Mouse (Mus musculus) thymus, adult 2 months (tissue): ENCODE measurements around the gene Adrm1. TPM values are rescaled to one million over a fixed set of nuclear protein-coding genes. Genes with fewer than 3 reads are reported as not detected.

Source experiments
- DNase-seq: peaks from one replicate; pipeline ENCODE4 v3.0.0; 2021
- H3K27ac ChIP-seq: fragments of 200-500 bp; 2 replicates; pipeline ENCODE4 v1.5.1; 2012; ENCODE audit warnings: low read length, control low read depth; ENCODE audit not compliant: control insufficient read depth, insufficient read depth
- H3K27me3 ChIP-seq: fragments of 200-500 bp; 2 replicates; pipeline ENCODE4 v1.6.1; 2012; ENCODE audit warnings: mild to moderate bottlenecking, low read length, moderate library complexity, mixed read lengths; ENCODE audit not compliant: control insufficient read depth, insufficient read depth
- H3K36me3 ChIP-seq: fragments of 200-500 bp; 2 replicates; pipeline ENCODE4 v1.6.1; 2012; ENCODE audit warnings: mild to moderate bottlenecking, low read length, moderate library complexity; ENCODE audit not compliant: control insufficient read depth, insufficient read depth
- H3K4me1 ChIP-seq: fragments of 200-500 bp; replicated peaks from 2 replicates; pipeline ENCODE4 v1.6.1; 2012; ENCODE audit warnings: low read length; ENCODE audit not compliant: control insufficient read depth, insufficient read depth
- H3K4me3 ChIP-seq: fragments of 200-500 bp; 2 replicates; pipeline ENCODE4 v1.5.1; 2012; ENCODE audit warnings: mild to moderate bottlenecking, low read length, control low read depth, moderate library complexity; ENCODE audit not compliant: control insufficient read depth, insufficient read depth
- CTCF ChIP-seq: fragments of 200-500 bp; IDR thresholded peaks from 2 replicates; pipeline ENCODE4 v1.5.1; 2012; ENCODE audit warnings: mild to moderate bottlenecking, control low read depth, low read length, moderate library complexity, borderline replicate concordance; ENCODE audit not compliant: control insufficient read depth, poor library complexity, insufficient read depth; ENCODE audit errors: extremely low read depth
- POLR2A ChIP-seq: fragments of 200-500 bp; IDR thresholded peaks from 2 replicates; pipeline ENCODE4 v1.6.1; 2012; ENCODE audit warnings: mild to moderate bottlenecking, low read length, control low read depth, moderate library complexity; ENCODE audit not compliant: control insufficient read depth, poor library complexity, insufficient read depth; ENCODE audit errors: extremely low read depth
- WGBS: fragments of 180-500 bp; shearing (Covaris S2); methylation state at CpG from one replicate; pipeline ENCODE4 v1.1.7; 2018; 5-methylcytosine and 5-hydroxymethylcytosine counted together
- polyA plus RNA-seq: library from polyadenylated mRNA; depleted of rRNA; stranded (reverse); fragments of >200 nt; gene quantifications from 2 replicates; pipeline ENCODE4 v1.2.3, GENCODE M21; 2012

Adrm1 gene
- polyA plus RNA-seq, 1 experiment = 209 TPM

DNA sequence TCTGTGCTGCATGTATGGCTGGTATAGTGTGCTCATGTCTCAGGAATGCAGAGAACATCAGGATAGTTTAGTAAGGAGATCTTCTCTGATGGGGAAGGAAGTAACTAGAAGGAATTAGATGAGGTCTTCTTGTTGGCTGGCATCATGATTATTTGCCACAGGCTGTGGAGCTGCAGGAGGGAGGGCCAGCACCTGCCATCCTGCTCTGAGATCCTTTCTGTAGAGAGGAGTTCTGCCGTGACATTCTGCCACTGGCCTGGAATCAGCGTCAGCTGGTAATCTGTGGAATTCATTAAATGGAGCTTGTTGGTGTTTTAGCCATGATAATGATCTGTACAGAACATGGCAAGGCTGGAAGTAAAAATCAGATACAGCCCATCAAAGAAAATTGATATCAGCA, 25.2 kb upstream of the Adrm1 start:
- peaks cover 38% of the 10 kb centered on the region for H3K36me3 ChIP-seq
- TF ChIP-seq CTCF = no peak
- TF ChIP-seq POLR2A = no peak
- no peak for DNase-seq
- H3K27ac ChIP-seq = no peak overlapping the region
- no peaks in the 10 kb centered on the region for H3K4me1 ChIP-seq
- no peak overlapping the region for H3K4me3 ChIP-seq
- 98% methylated on average over 2 of the region's 2 CpGs for WGBS
- H3K27me3 ChIP-seq = no peaks in the 10 kb centered on the region

DNA sequence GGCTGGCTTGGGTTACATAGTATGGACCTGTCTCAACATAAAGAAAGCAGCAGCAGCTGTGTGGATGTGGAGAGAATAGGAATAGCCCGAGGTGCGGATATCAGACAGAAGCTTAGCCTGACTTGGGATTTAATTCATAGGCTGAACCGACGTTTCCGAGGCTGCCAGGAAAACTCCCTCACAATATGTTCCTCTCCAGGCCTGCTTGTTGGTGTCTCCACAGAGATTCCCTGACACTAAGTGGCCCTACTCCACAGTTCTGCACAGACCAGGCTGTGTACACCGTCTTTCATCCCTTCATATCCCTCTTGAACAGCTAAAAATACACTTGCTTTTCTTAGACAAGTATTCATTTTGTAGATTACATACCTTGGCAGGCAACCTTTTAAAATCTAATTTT, 23.9 kb upstream of the Adrm1 start:
- WGBS = 97% methylated on average over 6 of the region's 6 CpGs
- no peak for TF ChIP-seq POLR2A
- no peak for TF ChIP-seq CTCF
- H3K36me3 ChIP-seq = peaks cover 47% of the 10 kb centered on the region
- H3K4me1 ChIP-seq = no peaks in the 10 kb centered on the region
- DNase-seq = no peak
- no peaks in the 10 kb centered on the region for H3K27me3 ChIP-seq
- no peak overlapping the region for H3K27ac ChIP-seq
- H3K4me3 ChIP-seq = no peak overlapping the region

DNA sequence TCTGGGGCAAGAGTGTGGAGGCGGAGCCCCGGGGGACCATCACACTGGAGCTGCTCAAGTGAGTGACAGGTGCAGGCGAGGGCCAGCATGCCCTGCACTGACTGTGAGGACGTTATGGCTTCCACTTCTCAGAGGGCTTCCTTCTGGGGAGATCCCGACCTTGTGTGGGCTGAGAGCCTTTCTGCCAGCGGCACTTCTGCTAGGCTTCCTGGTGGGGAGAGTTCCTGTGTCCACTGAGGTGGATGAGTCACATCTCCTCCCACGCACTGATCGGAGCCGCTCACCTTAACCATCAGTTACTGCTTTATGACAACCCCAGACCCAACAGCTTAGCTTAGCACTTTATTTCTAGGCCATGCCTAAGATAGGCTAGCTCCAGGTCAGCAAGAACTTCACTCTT, 22.7 kb upstream of the Adrm1 start:
- H3K27ac ChIP-seq = no peak overlapping the region
- H3K36me3 ChIP-seq = peaks cover 55% of the 10 kb centered on the region
- TF ChIP-seq POLR2A (no peak), CTCF (no peak)
- 93% methylated on average over 9 of the region's 9 CpGs for WGBS
- no peak for DNase-seq
- H3K27me3 ChIP-seq = no peaks in the 10 kb centered on the region
- H3K4me3 ChIP-seq = no peak overlapping the region
- H3K4me1 ChIP-seq = no peaks in the 10 kb centered on the region

DNA sequence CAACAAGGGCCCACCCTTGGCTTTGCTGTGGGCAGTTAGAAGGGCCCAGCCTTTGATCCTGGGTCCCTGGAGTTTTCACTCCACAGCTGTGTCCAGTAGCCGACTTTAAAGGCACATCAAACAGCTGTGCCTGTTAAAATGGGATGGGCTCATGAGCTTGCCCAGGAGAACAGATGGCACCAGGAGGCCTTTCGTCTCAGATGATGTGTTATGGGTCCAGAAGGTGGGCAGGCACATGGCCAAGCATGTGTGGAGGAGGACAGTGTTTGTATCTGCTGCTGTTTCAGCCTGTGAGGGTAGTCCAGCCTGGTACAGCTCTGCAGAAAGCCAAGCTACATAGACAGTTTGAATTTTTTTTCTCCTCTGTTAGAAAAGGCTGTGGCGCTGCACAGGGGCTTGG, 16.5 kb upstream of the Adrm1 start:
- Histone ChIP-seq H3K27ac (no peak overlapping the region), H3K27me3 (no peaks in the 10 kb centered on the region), H3K4me3 (no peak overlapping the region), H3K36me3 (peaks cover 56% of the 10 kb centered on the region), H3K4me1 (no peaks in the 10 kb centered on the region)
- 99% methylated on average over 3 of the region's 3 CpGs for WGBS
- no peak for DNase-seq
- TF ChIP-seq POLR2A (no peak), CTCF (no peak)

DNA sequence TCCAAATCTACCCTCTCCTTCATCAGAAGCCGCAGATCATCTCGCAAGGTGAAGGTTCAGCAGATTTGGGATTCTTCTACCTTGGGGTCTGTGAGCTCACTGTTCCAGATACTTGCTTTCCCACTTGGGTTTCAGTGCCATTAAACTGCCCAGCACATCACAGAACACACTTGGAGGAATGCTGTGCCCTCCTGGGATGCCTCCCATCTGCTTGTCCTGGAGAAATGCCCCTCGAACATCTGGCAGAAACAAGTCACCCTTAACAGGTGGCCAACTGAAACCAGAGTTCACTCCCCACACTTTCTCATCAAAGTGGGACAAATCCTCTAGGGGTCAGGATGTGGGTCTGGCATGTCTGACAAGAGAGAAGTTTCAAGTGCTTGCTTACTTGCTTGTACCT, 12.7 kb upstream of the Adrm1 start:
- Histone ChIP-seq H3K4me3 (no peak overlapping the region), H3K4me1 (no peaks in the 10 kb centered on the region), H3K27ac (no peak overlapping the region), H3K36me3 (peaks cover 31% of the 10 kb centered on the region), H3K27me3 (no peaks in the 10 kb centered on the region)
- WGBS = 93% methylated on average over 3 of the region's 3 CpGs
- TF ChIP-seq POLR2A (no peak), CTCF (no peak)
- no peak for DNase-seq

DNA sequence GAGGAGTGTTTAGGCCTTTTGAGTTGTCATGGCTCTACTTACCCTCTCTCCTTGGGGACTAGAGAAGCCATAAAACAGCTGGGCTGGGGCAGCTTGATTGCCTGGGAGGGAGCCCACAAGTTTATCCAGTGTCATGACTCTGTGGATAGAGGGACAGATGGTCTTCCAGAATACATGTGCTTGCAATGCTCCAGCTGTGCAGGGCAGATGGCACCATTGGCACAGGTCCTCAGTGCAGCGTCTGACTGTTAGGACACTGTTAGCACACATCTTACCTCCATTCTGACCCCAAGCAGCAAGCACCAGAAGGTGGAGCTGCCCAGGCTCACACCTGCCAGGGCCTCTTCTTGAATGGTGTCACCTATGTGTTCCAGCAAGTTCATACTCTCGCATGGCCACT, 5.4 kb upstream of the Adrm1 start:
- DNase-seq = no peak
- Histone ChIP-seq H3K27me3 (no peaks in the 10 kb centered on the region), H3K4me1 (no peaks in the 10 kb centered on the region), H3K27ac (no peak overlapping the region), H3K4me3 (no peak overlapping the region), H3K36me3 (peaks cover 5% of the 10 kb centered on the region; the same call in 1 of the 2 replicates)
- TF ChIP-seq POLR2A (no peak), CTCF (no peak)
- WGBS = 95% methylated on average over 2 of the region's 2 CpGs

DNA sequence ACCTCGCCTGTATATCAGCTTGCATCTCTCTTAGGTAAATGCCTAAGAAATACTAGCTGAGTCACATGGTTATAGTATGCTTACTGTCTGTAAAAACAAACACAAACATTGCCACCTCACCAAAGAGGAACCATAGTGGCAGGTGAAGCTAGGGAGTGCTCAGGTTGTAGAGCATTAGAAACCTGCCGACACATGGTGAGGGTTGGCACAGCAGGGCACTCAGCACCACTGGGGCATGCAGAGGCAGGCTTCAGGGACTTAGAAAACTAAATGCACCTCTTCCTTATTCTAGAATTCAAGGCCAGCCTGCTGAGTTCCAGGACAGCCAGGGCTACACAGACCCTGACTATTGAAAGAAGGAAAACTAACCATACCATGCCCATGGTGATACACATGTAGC, 4.4 kb upstream of the Adrm1 start:
- Histone ChIP-seq H3K27ac (no peak overlapping the region), H3K27me3 (no peaks in the 10 kb centered on the region), H3K4me1 (peaks cover 3% of the 10 kb centered on the region), H3K36me3 (no peaks in the 10 kb centered on the region; the same call in 1 of the 2 replicates), H3K4me3 (no peak overlapping the region)
- 93% methylated on average over 2 of the region's 2 CpGs for WGBS
- no peak for TF ChIP-seq POLR2A
- no peak for TF ChIP-seq CTCF
- DNase-seq = no peak
